Mouse (Mus musculus) ES-Bruce4 (cell line): ENCODE results near the gene Krtcap2. TPM values are rescaled to one million over a fixed set of nuclear protein-coding genes. Genes with fewer than 3 reads are reported as not detected.

Source experiments
- H3K27ac ChIP-seq: 2 replicates; pipeline ENCODE4 v1.5.1; 2012; ENCODE audit warnings: low read length, inconsistent platforms; ENCODE audit not compliant: insufficient read depth
- H3K27me3 ChIP-seq: 2 replicates; pipeline ENCODE4 v1.6.1; 2012; ENCODE audit warnings: mild to moderate bottlenecking, low read length, inconsistent platforms; ENCODE audit not compliant: control insufficient read depth, poor library complexity, insufficient read depth, severe bottlenecking
- H3K36me3 ChIP-seq: 2 replicates; pipeline ENCODE4 v1.6.1; 2012; ENCODE audit warnings: inconsistent platforms, mild to moderate bottlenecking, low read length, moderate library complexity; ENCODE audit not compliant: control insufficient read depth, poor library complexity, insufficient read depth, severe bottlenecking
- H3K4me1 ChIP-seq: one replicate; pipeline ENCODE4 v1.8.1; 2011; ENCODE audit warnings: low read length; ENCODE audit not compliant: control insufficient read depth, insufficient read depth
- H3K4me3 ChIP-seq: 2 replicates; pipeline ENCODE4 v1.5.1; 2011; ENCODE audit warnings: low read depth, mild to moderate bottlenecking, low read length
- H3K9ac ChIP-seq: 2 replicates; pipeline ENCODE4 v1.6.1; 2012; ENCODE audit warnings: low read depth, mild to moderate bottlenecking, inconsistent platforms; ENCODE audit not compliant: poor library complexity, severe bottlenecking
- H3K9me3 ChIP-seq: replicated peaks from 2 replicates; pipeline ENCODE4 v1.6.1; 2012; ENCODE audit warnings: mild to moderate bottlenecking, low read length, inconsistent platforms; ENCODE audit not compliant: control insufficient read depth, poor library complexity, insufficient read depth, severe bottlenecking
- CTCF ChIP-seq: IDR thresholded peaks from one replicate; pipeline ENCODE4 v1.8.1; 2011; ENCODE audit warnings: low read depth, low read length
- EP300 ChIP-seq: IDR thresholded peaks from 2 replicates; pipeline ENCODE4 v1.6.1; 2011; ENCODE audit warnings: low read depth, low read length; ENCODE audit not compliant: insufficient read depth
- POLR2A ChIP-seq: IDR thresholded peaks from one replicate; pipeline ENCODE4 v1.8.1; 2011; ENCODE audit warnings: low read length; ENCODE audit not compliant: insufficient read depth
- polyA plus RNA-seq: library from polyadenylated mRNA; stranded (reverse); fragments of >200 nt; gene quantifications from 2 replicates; pipeline ENCODE4 v1.2.4, GENCODE M21; 2011; ENCODE audit warnings: low read depth; ENCODE audit not compliant: missing spikeins, insufficient read depth, insufficient read length

Gene Krtcap2
- polyA plus RNA-seq, 1 experiment, result 163 TPM

GRCm38 (mm10) chr3:89293247-89293918 is 47.6 kb downstream of the Krtcap2 start:
- Histone ChIP-seq H3K9me3 (no peaks in the 10 kb centered on the region), H3K27ac (no peak overlapping the region), H3K27me3 (no peaks in the 10 kb centered on the region), H3K36me3 (no peaks in the 10 kb centered on the region), H3K9ac (no peak overlapping the region), H3K4me1 (no peaks in the 10 kb centered on the region), H3K4me3 (no peak overlapping the region)
- TF ChIP-seq EP300 (no peak), POLR2A (no peak), CTCF (no peak)

GRCm38 (mm10) chr3:89294195-89294594 is 48.4 kb downstream of the Krtcap2 start:
- no peaks in the 10 kb centered on the region for H3K4me1 ChIP-seq
- TF ChIP-seq EP300, result no peak
- no peak for TF ChIP-seq POLR2A
- no peak for TF ChIP-seq CTCF
- no peaks in the 10 kb centered on the region for H3K9me3 ChIP-seq
- H3K4me3 ChIP-seq, result no peak overlapping the region
- H3K27ac ChIP-seq, result no peak overlapping the region
- no peak overlapping the region for H3K9ac ChIP-seq
- H3K27me3 ChIP-seq, result no peaks in the 10 kb centered on the region
- no peaks in the 10 kb centered on the region for H3K36me3 ChIP-seq

DNA sequence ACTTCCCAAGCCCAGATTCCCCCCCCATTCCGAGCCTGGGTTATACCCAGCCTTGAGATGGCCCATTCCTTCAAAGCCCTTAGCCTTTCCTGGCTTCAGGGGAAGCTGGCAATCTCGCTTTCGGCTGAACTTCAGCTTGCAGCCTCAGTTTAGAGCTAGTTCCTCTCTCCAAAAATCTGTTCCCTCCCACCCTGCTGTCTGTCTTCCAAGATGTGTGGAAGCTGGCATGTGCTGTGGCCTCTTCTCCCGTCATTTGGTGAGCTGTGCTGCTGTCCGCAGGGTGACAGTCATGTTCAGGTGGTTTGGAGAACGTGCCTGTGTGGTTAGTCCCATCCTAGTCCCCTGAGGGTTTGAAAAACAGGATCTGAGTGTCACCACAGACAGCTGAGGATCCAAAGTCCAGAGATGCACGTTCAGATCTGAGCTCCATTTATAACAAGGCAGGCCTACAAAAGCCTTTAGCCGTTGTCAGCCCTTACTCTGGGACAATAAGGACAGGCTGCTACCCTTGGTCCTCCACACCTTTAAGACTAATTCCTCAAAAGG is 50.0 kb downstream of the Krtcap2 start:
- Histone ChIP-seq H3K27me3 (no peaks in the 10 kb centered on the region), H3K36me3 (no peaks in the 10 kb centered on the region), H3K4me1 (no peaks in the 10 kb centered on the region), H3K9me3 (no peaks in the 10 kb centered on the region), H3K27ac (no peak overlapping the region), H3K9ac (no peak overlapping the region), H3K4me3 (no peak overlapping the region)
- no peak for TF ChIP-seq EP300
- no peak for TF ChIP-seq POLR2A
- no peak for TF ChIP-seq CTCF

GRCm38 (mm10) chr3:89296761-89297396 is 51.1 kb downstream of the Krtcap2 start:
- Histone ChIP-seq H3K27me3 (no peaks in the 10 kb centered on the region), H3K4me1 (no peaks in the 10 kb centered on the region), H3K36me3 (no peaks in the 10 kb centered on the region), H3K4me3 (no peak overlapping the region), H3K9ac (no peak overlapping the region), H3K9me3 (no peaks in the 10 kb centered on the region), H3K27ac (no peak overlapping the region)
- TF ChIP-seq EP300, result no peak
- no peak for TF ChIP-seq POLR2A
- no peak for TF ChIP-seq CTCF

- H3K9ac ChIP-seq, result no peak overlapping the region
- no peak overlapping the region for H3K4me3 ChIP-seq
- no peaks in the 10 kb centered on the region for H3K27me3 ChIP-seq
- no peak for TF ChIP-seq CTCF
- TF ChIP-seq POLR2A, result no peak
- no peak for TF ChIP-seq EP300
- H3K4me1 ChIP-seq, result no peaks in the 10 kb centered on the region
- H3K36me3 ChIP-seq, result no peaks in the 10 kb centered on the region
- H3K27ac ChIP-seq, result no peak overlapping the region
- no peaks in the 10 kb centered on the region for H3K9me3 ChIP-seq
Observed at GRCm38 (mm10) chr3:89298908-89299307, 53.1 kb downstream of the Krtcap2 start.

- H3K9ac ChIP-seq, result peak overlapping the region; percentile 5; the same call in 1 of the 2 replicates
- H3K9me3 ChIP-seq, result no peaks in the 10 kb centered on the region
- H3K4me1 ChIP-seq, result no peaks in the 10 kb centered on the region
- no peaks in the 10 kb centered on the region for H3K36me3 ChIP-seq
- H3K4me3 ChIP-seq, result no peak overlapping the region
- no peak for TF ChIP-seq CTCF
- no peak for TF ChIP-seq EP300
- TF ChIP-seq POLR2A, result no peak
- H3K27ac ChIP-seq, result no peak overlapping the region
- no peaks in the 10 kb centered on the region for H3K27me3 ChIP-seq
Observed at GRCm38 (mm10) chr3:89299499-89299898, 53.7 kb downstream of the Krtcap2 start.

Other genes starting within 250 kb of the Krtcap2 start
- 10.7 and 13.6 TPM in 2 replicates for gene Rusc1, start 152.7 kb upstream of the Krtcap2 start, polyA plus RNA-seq
- gene Gm43738, start 144.9 kb upstream of the Krtcap2 start, polyA plus RNA-seq, result not detected in 2 replicates
- gene Fdps, start 144.0 kb upstream of the Krtcap2 start, polyA plus RNA-seq, result 260 and 266 TPM in 2 replicates
- gene Pklr, start 109.8 kb upstream of the Krtcap2 start, polyA plus RNA-seq, result 0.21 TPM in 1 of 2 replicates, not detected in the other
- gene Hcn3, start 85.8 kb upstream of the Krtcap2 start, polyA plus RNA-seq, result 2.2 and 4.7 TPM in 2 replicates
- 79.4 and 82.9 TPM in 2 replicates for gene Clk2, start 81.2 kb upstream of the Krtcap2 start, polyA plus RNA-seq
- gene Scamp3, start 68.5 kb upstream of the Krtcap2 start, polyA plus RNA-seq, result 74.8 and 75.7 TPM in 2 replicates
- 21.7 and 25.7 TPM in 2 replicates for gene Fam189b, start 62.8 kb upstream of the Krtcap2 start, polyA plus RNA-seq
- gene Gba, start 43.0 kb upstream of the Krtcap2 start, polyA plus RNA-seq, result 31.5 and 32.6 TPM in 2 replicates
- gene Thbs3, start 30.8 kb upstream of the Krtcap2 start, polyA plus RNA-seq, result 8.1 and 10.4 TPM in 2 replicates
- 136 and 143 TPM in 2 replicates for gene Mtx1, start 18.9 kb upstream of the Krtcap2 start, polyA plus RNA-seq
- 1.5 and 1.6 TPM in 2 replicates for gene Muc1, start 16.9 kb upstream of the Krtcap2 start, polyA plus RNA-seq
- 5.7 and 7.1 TPM in 2 replicates for gene Trim46, start 343 bp downstream of the Krtcap2 start, polyA plus RNA-seq
- 36.7 and 59.9 TPM in 2 replicates for gene Dpm3, start 13.4 kb downstream of the Krtcap2 start, polyA plus RNA-seq
- 34.5 and 35.7 TPM in 2 replicates for gene Slc50a1, start 24.6 kb downstream of the Krtcap2 start, polyA plus RNA-seq
- 8.3 and 11.0 TPM in 2 replicates for gene Efna1, start 35.2 kb downstream of the Krtcap2 start, polyA plus RNA-seq
- 17.2 and 18.9 TPM in 2 replicates for gene Efna3, start 77.0 kb downstream of the Krtcap2 start, polyA plus RNA-seq
- gene Efna4, start 92.1 kb downstream of the Krtcap2 start, polyA plus RNA-seq, result 14.6 and 16.7 TPM in 2 replicates
- 25.2 TPM in 2 replicates for gene Adam15, start 104.0 kb downstream of the Krtcap2 start, polyA plus RNA-seq
- gene Dcst2, start 116.0 kb downstream of the Krtcap2 start, polyA plus RNA-seq, result 0.25 and 0.29 TPM in 2 replicates
- gene Dcst1, start 119.3 kb downstream of the Krtcap2 start, polyA plus RNA-seq, result not detected in 2 replicates
- 35.1 and 35.7 TPM in 2 replicates for gene Zbtb7b, start 148.8 kb downstream of the Krtcap2 start, polyA plus RNA-seq
- not detected in 2 replicates for gene Lenep, start 156.8 kb downstream of the Krtcap2 start, polyA plus RNA-seq
- 16.5 and 25.1 TPM in 2 replicates for gene Flad1, start 165.9 kb downstream of the Krtcap2 start, polyA plus RNA-seq
- gene Cks1b, start 172.4 kb downstream of the Krtcap2 start, polyA plus RNA-seq, result 290 and 304 TPM in 2 replicates
- gene Shc1, start 172.5 kb downstream of the Krtcap2 start, polyA plus RNA-seq, result 87.4 and 88.9 TPM in 2 replicates
- gene Pygo2, start 184.2 kb downstream of the Krtcap2 start, polyA plus RNA-seq, result 41.7 and 43.3 TPM in 2 replicates
- gene Pbxip1, start 190.7 kb downstream of the Krtcap2 start, polyA plus RNA-seq, result 12.2 and 13.6 TPM in 2 replicates
- gene Pmvk, start 208.6 kb downstream of the Krtcap2 start, polyA plus RNA-seq, result 48.3 and 51.9 TPM in 2 replicates